Mouse (Mus musculus): Measurements from ENCODE around the gene Sphkap. TPM values are rescaled to one million over a fixed set of nuclear protein-coding genes. Genes with fewer than 3 reads are reported as not detected.

Sphkap gene
- not detected for polyA plus RNA-seq (2012; fragmentation: generic; extraction: Trizol)
- long read RNA-seq, experiment 1: 0 reads
- long read RNA-seq, experiment 2: 0 reads

DNA sequence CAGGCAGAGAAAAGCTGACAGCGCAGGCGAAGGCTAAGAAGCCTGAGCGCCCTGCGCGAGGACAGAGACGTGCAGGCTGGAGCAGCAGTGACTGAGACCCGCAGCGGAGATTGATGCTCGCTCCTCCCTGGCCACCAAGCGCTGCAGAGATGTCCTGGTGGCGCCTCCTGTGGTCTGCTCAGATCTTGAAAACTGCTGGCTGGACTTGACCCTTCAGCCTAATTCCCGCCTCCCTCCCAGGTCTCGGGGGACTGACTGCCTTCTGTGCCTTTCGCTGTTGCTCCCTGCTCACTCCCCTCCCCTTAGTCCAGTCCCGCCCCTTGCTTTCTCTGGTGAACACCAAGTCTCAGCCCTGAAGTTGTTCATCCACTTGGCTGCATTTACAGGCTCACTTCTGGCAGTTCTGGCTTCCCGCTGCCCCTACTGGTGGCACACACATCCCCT is at the start of gene Sphkap:
Sphkap (minus strand) TSS at position 180 of the 444 bp plus-strand sequence.
- TF ChIP-seq CTCF (IDR thresholded peaks at IDR 0.05; ENCODE audit: control insufficient read depth, insufficient read depth, insufficient read length): no peak
- no peak for TF ChIP-seq MYOG (IDR thresholded peaks at IDR 0.05; ENCODE audit: control insufficient read depth, extremely low read depth, insufficient read length)
- no peak for TF ChIP-seq USF1 (IDR thresholded peaks at IDR 0.05; ENCODE audit: low read depth)
- TF ChIP-seq MYOD1 (IDR thresholded peaks at IDR 0.05; ENCODE audit: control insufficient read depth, insufficient read length, low read depth): no peak
- TF ChIP-seq FOSL1 (IDR thresholded peaks at IDR 0.05; ENCODE audit: insufficient read depth, low read length, poor library complexity, severe bottlenecking): no peak
- no peak for TF ChIP-seq MAX (IDR thresholded peaks at IDR 0.05)
- no peak for TF ChIP-seq CEBPB (IDR thresholded peaks at IDR 0.05; ENCODE audit: low read depth)
- Histone ChIP-seq H3K36me3 (ENCODE audit: control insufficient read depth, insufficient read depth) (no peaks in the 10 kb centered on the region), H3K79me2 (ENCODE audit: control insufficient read depth, insufficient read depth) (no peaks in the 10 kb centered on the region), H3K79me3 (ENCODE audit: low read depth) (no peaks in the 10 kb centered on the region), H3ac (ENCODE audit: control insufficient read depth, insufficient read length, low read depth) (no peak within 1 kb of the TSS), H3K4me3 (ENCODE audit: insufficient read depth, poor library complexity, severe bottlenecking) (no peak within 1 kb of the TSS), H3K27me3 (ENCODE audit: control insufficient read depth, insufficient read depth, insufficient read length) (no peaks in the 10 kb centered on the region)

DNA sequence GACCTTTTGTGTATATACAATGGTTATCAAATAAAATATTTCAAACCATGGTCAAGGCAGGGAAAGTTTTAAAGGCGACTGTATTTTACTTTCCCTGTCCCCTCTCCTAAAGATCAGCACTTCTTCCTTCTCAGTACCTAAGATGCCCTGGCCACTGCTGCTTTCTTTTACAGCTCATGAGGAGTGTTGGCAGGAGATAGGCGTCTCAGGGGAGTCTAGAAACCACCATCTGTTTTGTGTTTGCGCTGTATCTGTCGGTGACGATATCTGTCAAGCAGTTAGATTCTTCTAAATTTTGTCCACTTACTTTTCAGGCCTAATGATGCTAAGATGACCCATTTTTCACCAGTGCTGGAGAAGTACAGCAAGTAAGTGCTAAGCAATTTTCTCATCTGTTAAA is 43.3 kb upstream of the Sphkap start:
- TF ChIP-seq MAX (IDR thresholded peaks at IDR 0.05) (no peak), USF1 (IDR thresholded peaks at IDR 0.05; ENCODE audit: low read depth) (no peak), CEBPB (IDR thresholded peaks at IDR 0.05; ENCODE audit: low read depth) (no peak), MYOG (IDR thresholded peaks at IDR 0.05; ENCODE audit: control insufficient read depth, extremely low read depth, insufficient read length) (no peak), FOSL1 (IDR thresholded peaks at IDR 0.05; ENCODE audit: insufficient read depth, low read length, poor library complexity, severe bottlenecking) (no peak), MYOD1 (IDR thresholded peaks at IDR 0.05; ENCODE audit: control insufficient read depth, insufficient read length, low read depth) (no peak), CTCF (IDR thresholded peaks at IDR 0.05; ENCODE audit: control insufficient read depth, insufficient read depth, insufficient read length) (no peak)
- no peaks in the 10 kb centered on the region for H3K36me3 ChIP-seq (ENCODE audit: control insufficient read depth, insufficient read depth)

DNA sequence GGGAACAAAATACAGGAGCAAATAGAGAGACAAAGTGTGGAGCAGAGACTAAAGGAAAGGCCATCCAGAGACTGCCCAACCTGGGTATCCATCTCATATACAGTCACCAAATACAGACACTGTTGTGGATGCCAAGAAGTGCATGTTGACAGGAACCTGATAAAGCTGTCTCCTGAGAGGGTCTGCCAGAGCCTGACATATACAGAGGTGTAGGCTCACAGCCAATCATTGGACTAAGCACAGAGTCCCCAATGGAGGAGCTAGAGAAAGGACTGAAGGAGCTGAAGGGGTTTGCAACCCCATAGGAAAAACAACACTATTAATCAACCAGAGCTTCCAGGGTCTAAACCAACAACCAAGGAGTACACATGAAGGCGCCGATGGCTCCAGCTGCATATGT is 32.4 kb upstream of the Sphkap start:
- H3K27me3 ChIP-seq (ENCODE audit: control insufficient read depth, insufficient read depth, insufficient read length): no peaks in the 10 kb centered on the region
- H3K79me3 ChIP-seq (ENCODE audit: low read depth): no peaks in the 10 kb centered on the region

More for the DNA sequence above, 43.3 kb upstream of the Sphkap start:
- no peaks in the 10 kb centered on the region for H3K79me2 ChIP-seq (ENCODE audit: control insufficient read depth, insufficient read depth)
- no peaks in the 10 kb centered on the region for H3K27me3 ChIP-seq (ENCODE audit: control insufficient read depth, insufficient read depth, insufficient read length)
- no peaks in the 10 kb centered on the region for H3K79me3 ChIP-seq (ENCODE audit: low read depth)
- no peak overlapping the region for H3K4me3 ChIP-seq (ENCODE audit: insufficient read depth, poor library complexity, severe bottlenecking)
- no peak overlapping the region for H3ac ChIP-seq (ENCODE audit: control insufficient read depth, insufficient read length, low read depth)

DNA sequence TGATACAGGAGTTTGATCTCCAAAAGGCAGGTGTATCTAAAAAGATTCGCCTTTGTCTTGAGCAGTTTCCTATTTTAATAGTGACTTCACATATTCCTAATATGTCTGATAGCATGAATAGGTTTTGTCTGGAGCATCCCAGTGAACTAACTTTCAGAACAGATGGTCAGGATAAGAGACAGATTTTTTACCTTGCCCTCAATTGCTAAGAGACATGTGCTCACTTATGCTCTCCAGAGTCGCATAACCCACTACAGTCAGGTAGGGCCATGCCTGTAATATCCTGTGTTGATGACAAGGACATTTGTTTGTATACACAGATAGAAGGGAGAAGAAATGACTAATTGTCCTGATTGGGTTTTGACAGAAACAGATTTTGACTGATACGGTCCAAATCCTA is 25.9 kb upstream of the Sphkap start:
- Histone ChIP-seq H3K36me3 (ENCODE audit: control insufficient read depth, insufficient read depth) (no peaks in the 10 kb centered on the region), H3K79me3 (ENCODE audit: low read depth) (no peaks in the 10 kb centered on the region), H3K27me3 (ENCODE audit: control insufficient read depth, insufficient read depth, insufficient read length) (no peaks in the 10 kb centered on the region), H3K79me2 (ENCODE audit: control insufficient read depth, insufficient read depth) (no peaks in the 10 kb centered on the region), H3K4me3 (ENCODE audit: insufficient read depth, poor library complexity, severe bottlenecking) (no peak overlapping the region), H3ac (ENCODE audit: control insufficient read depth, insufficient read length, low read depth) (no peak overlapping the region)
- TF ChIP-seq CEBPB (IDR thresholded peaks at IDR 0.05; ENCODE audit: low read depth): no peak
- TF ChIP-seq MYOD1 (IDR thresholded peaks at IDR 0.05; ENCODE audit: control insufficient read depth, insufficient read length, low read depth): no peak
- TF ChIP-seq MAX (IDR thresholded peaks at IDR 0.05): no peak
- no peak for TF ChIP-seq USF1 (IDR thresholded peaks at IDR 0.05; ENCODE audit: low read depth)
- no peak for TF ChIP-seq MYOG (IDR thresholded peaks at IDR 0.05; ENCODE audit: control insufficient read depth, extremely low read depth, insufficient read length)
- TF ChIP-seq FOSL1 (IDR thresholded peaks at IDR 0.05; ENCODE audit: insufficient read depth, low read length, poor library complexity, severe bottlenecking): no peak
- TF ChIP-seq CTCF (IDR thresholded peaks at IDR 0.05; ENCODE audit: control insufficient read depth, insufficient read depth, insufficient read length): no peak

More for the DNA sequence above, 32.4 kb upstream of the Sphkap start:
- TF ChIP-seq CEBPB (IDR thresholded peaks at IDR 0.05; ENCODE audit: low read depth) (no peak), USF1 (IDR thresholded peaks at IDR 0.05; ENCODE audit: low read depth) (no peak), FOSL1 (IDR thresholded peaks at IDR 0.05; ENCODE audit: insufficient read depth, low read length, poor library complexity, severe bottlenecking) (no peak)
- no peak overlapping the region for H3K4me3 ChIP-seq (ENCODE audit: insufficient read depth, poor library complexity, severe bottlenecking)
- no peaks in the 10 kb centered on the region for H3K36me3 ChIP-seq (ENCODE audit: control insufficient read depth, insufficient read depth)
- H3ac ChIP-seq (ENCODE audit: control insufficient read depth, insufficient read length, low read depth): no peak overlapping the region
- H3K79me2 ChIP-seq (ENCODE audit: control insufficient read depth, insufficient read depth): no peaks in the 10 kb centered on the region

DNA sequence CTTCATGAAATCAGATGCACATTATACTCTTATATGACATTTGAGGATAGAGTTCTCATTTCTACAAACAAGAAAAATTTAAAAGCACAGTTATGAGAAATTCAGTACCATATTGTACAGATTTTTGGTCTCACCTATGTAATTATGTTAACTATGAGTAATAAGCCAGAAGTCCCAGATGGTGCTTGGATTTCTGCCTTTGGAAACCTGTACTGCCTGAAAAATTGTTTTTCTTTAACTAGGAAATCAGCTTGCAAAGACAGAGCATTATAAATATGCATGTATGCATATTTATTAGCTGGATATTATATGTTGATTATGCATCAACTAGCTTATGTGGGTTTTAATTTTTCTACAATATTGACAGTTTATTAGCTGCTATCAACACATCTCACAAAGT is 21.9 kb upstream of the Sphkap start:
- no peak overlapping the region for H3K4me3 ChIP-seq (ENCODE audit: insufficient read depth, poor library complexity, severe bottlenecking)
- H3ac ChIP-seq (ENCODE audit: control insufficient read depth, insufficient read length, low read depth): no peak overlapping the region
- H3K27me3 ChIP-seq (ENCODE audit: control insufficient read depth, insufficient read depth, insufficient read length): no peaks in the 10 kb centered on the region

DNA sequence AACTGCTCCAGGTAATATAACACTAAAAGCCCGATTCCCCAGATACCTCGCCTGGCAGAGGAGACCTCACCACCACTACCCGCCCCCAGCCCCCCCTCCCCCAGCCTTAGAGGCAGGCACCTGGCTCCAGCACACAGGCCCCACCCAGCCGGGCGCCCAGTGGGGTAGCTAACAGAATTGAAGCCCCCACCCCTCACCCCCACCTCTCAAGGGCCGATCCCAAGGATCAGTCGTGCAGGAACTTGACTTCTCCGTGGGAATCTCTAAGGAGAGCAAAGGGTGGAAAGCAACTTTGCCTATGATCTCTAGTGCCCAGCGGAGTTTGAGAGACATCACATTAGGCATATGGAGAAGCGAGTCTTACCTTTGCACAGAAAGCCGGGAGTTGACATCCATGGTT is 384 bp downstream of the Sphkap start:
- H3K79me2 ChIP-seq (ENCODE audit: control insufficient read depth, insufficient read depth): no peaks in the 10 kb centered on the region
- no peaks in the 10 kb centered on the region for H3K79me3 ChIP-seq (ENCODE audit: low read depth)
- no peak overlapping the region for H3ac ChIP-seq (ENCODE audit: control insufficient read depth, insufficient read length, low read depth)
- H3K4me3 ChIP-seq (ENCODE audit: insufficient read depth, poor library complexity, severe bottlenecking): no peak overlapping the region
- H3K36me3 ChIP-seq (ENCODE audit: control insufficient read depth, insufficient read depth): no peaks in the 10 kb centered on the region
- H3K27me3 ChIP-seq (ENCODE audit: control insufficient read depth, insufficient read depth, insufficient read length): no peaks in the 10 kb centered on the region
- TF ChIP-seq CTCF (IDR thresholded peaks at IDR 0.05; ENCODE audit: control insufficient read depth, insufficient read depth, insufficient read length): no peak
- no peak for TF ChIP-seq MAX (IDR thresholded peaks at IDR 0.05)
- TF ChIP-seq USF1 (IDR thresholded peaks at IDR 0.05; ENCODE audit: low read depth): no peak
- no peak for TF ChIP-seq MYOG (IDR thresholded peaks at IDR 0.05; ENCODE audit: control insufficient read depth, extremely low read depth, insufficient read length)
- no peak for TF ChIP-seq CEBPB (IDR thresholded peaks at IDR 0.05; ENCODE audit: low read depth)
- TF ChIP-seq MYOD1 (IDR thresholded peaks at IDR 0.05; ENCODE audit: control insufficient read depth, insufficient read length, low read depth): no peak
- TF ChIP-seq FOSL1 (IDR thresholded peaks at IDR 0.05; ENCODE audit: insufficient read depth, low read length, poor library complexity, severe bottlenecking): no peak

More for the DNA sequence above, 21.9 kb upstream of the Sphkap start:
- Histone ChIP-seq H3K79me3 (ENCODE audit: low read depth) (no peaks in the 10 kb centered on the region), H3K36me3 (ENCODE audit: control insufficient read depth, insufficient read depth) (no peaks in the 10 kb centered on the region), H3K79me2 (ENCODE audit: control insufficient read depth, insufficient read depth) (no peaks in the 10 kb centered on the region)
- TF ChIP-seq MYOD1 (IDR thresholded peaks at IDR 0.05; ENCODE audit: control insufficient read depth, insufficient read length, low read depth): no peak
- TF ChIP-seq FOSL1 (IDR thresholded peaks at IDR 0.05; ENCODE audit: insufficient read depth, low read length, poor library complexity, severe bottlenecking): no peak
- TF ChIP-seq USF1 (IDR thresholded peaks at IDR 0.05; ENCODE audit: low read depth): no peak
- no peak for TF ChIP-seq MYOG (IDR thresholded peaks at IDR 0.05; ENCODE audit: control insufficient read depth, extremely low read depth, insufficient read length)
- TF ChIP-seq CTCF (IDR thresholded peaks at IDR 0.05; ENCODE audit: control insufficient read depth, insufficient read depth, insufficient read length): no peak
- TF ChIP-seq CEBPB (IDR thresholded peaks at IDR 0.05; ENCODE audit: low read depth): no peak
- TF ChIP-seq MAX (IDR thresholded peaks at IDR 0.05): no peak
